Mouse (Mus musculus) MEL (cell line): ENCODE data around the gene Sipa1l1.

Experiments used
- MYC ChIP-seq: IDR thresholded peaks from 2 replicates; pipeline ENCODE4 v1.6.1; 2011; ENCODE audit warnings: low read depth, mild to moderate bottlenecking, low read length, improper control_type of control experiment, moderate library complexity
- RCOR1 ChIP-seq: IDR thresholded peaks from 2 replicates; pipeline ENCODE4 v1.6.1; 2012; ENCODE audit warnings: low read depth, mild to moderate bottlenecking, inconsistent platforms, low read length, improper control_type of control experiment

DNA sequence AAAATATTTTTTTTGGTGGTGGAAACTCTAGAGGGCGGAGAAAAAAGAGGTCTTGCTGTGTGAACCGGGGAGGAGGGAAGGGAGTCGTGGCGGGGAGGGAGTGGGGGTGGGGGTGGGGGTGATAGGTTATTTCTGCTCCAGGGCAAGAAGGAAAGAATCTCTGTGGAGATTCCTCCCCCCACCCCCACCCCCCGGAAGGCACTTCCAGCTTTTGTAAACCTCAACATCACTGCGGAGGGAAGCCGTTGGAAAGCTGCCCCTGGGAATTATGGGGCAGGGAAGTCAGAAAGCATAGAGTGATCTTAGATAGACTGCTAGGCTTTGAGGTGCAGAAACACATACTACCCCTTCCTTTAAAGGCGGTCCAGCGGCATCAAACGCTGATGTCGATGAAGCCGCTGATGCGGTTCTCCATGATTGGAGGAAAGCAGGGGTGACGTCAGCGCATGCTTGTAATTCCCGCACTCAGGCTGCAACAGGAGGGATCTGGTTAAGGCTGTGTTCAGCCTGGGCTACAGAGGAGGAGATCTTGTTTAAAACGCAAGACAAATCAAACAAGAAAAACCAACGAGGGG is 301.3 kb downstream of the Sipa1l1 start:
- TF ChIP-seq MYC (no peak), RCOR1 (0 out of 2 replicates have a peak, but pooled peaks have one; percentile 12)
